Mouse (Mus musculus): ENCODE measurements at regions not wholly inside any gene's neighbourhood (a gene's known extent, or its start where the extent isn't known, plus 50 kb on each side); places are given as distances from the start of the nearest gene placed in this dataset.

DNA sequence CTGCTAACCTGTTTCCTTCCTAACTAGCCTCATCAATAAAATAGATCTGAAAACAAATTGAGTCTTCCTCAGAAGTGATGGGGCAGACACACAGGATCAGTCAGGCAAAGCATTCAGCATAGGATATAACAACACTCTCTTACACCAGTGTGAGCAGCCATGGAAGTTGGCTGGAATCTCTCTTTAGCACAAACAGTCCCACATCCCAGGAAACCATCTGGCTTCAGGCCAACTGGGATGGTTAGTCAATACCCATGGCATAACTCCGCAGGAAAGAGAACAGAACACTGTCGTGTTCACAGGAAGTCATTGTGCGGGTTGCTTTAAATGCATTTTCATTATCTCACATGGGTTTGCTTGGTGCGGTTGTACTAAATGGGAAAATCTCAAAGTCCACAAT, 256.2 kb upstream of the Rag2 start:
- no peak for DNase-seq (ENCODE audit: low read depth, low spot score)

GRCm38 (mm10) chr2:101370991-101371736, 253.4 kb upstream of the Rag2 start:
- DNase-seq (ENCODE audit: low read depth, low spot score): no peak

- DNase-seq (ENCODE audit: low read depth, low spot score): no peak
These were observed 252.6 kb upstream of the Rag2 start for GRCm38 (mm10) chr2:101371834-101372493.

DNA sequence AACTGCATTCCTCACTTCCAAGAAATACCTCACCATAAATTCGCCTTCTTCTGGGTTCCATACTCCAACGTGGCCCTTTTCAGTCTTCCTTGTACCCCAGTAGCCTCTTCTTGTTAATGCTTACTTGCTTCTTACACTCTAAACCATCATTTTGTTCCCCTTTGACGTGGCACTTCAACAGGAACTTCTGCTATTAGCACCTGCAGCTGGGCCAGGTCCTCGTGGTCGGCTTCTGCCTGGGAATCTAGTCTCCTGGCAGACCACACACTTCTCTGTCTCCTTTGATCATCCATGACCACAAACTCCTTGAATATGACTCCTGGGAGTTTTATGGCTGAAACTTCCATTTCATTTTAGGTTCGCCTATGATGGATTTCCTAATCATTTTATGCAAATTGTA, 243.9 kb upstream of the Rag2 start:
- DNase-seq (ENCODE audit: low read depth, low spot score): no peak

DNA sequence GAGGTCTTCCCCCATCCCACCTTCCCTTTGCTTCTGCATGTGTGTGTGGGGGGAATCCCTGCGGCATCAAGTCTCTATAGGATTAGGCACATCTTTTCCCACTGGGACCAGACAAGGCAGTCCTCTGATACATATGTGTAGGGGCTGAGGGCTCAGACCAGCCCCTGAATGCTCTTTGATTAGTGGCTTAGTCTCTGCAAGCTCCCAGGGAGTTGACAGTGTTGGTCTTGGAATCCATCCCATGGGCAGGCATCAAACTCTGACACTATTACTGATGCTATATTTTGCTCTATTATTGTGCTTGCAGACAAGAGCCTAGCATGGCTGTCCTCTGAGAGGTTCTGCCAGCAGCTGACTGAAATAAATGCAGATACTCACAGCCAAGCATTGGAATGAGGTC, 209.5 kb upstream of the Rag2 start:
- DNase-seq (ENCODE audit: low read depth, low spot score): no peak

DNA sequence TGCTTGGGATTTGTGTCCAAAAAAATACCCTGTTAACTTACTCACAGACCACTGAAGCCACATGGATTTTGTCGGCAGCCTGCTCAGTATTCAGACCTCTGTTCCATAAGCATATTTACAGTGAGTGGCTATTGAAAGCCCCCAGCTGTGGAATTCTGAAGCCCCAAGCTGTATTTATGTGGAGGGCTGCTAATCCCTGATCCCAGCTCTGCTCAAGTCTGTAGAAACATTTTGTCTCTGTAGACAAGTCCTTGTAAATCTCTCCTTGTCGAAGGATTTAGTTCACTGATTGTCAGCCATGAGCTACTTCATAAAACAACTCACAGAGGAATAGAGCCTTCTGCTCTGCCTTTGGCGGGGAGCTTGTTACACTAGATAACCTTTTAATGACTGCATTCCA, 207.8 kb upstream of the Rag2 start:
- no peak for DNase-seq (ENCODE audit: low read depth, low spot score)

- no peak for DNase-seq (ENCODE audit: low read depth, low spot score)
These were observed 191.2 kb upstream of the Rag2 start for GRCm38 (mm10) chr2:101433141-101433895.

GRCm38 (mm10) chr2:101440231-101440630, 184.3 kb upstream of the Rag2 start:
- no peak for DNase-seq (ENCODE audit: low read depth, low spot score)

DNA sequence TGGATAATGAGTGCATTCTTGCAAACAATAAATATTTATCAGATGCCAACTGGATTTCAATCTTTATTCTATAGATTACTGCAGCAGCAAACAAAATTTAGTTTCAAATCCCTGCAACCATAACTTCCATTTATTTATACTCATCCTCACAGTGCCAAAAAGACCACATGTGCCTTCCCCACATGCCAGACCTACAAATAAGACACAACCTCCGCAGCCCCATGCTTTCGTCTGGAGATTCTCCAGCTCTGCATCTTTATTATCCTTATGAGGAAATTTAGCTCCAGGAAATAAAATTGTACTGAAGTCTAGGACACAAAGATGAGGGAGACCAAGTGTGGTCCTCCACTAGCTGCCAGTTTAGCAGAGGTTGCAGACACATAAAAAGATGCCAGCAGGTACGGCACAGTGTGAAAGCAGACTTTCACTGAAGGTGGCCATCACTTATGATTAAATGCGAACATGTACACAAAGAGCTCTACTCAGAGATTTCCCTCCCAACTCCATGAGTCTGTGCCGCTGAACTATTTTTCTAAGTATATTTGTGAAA, 183.4 kb upstream of the Rag2 start:
- no peak for DNase-seq (ENCODE audit: low read depth, low spot score)

GRCm38 (mm10) chr2:101455591-101455990, 168.9 kb upstream of the Rag2 start:
- no peak for DNase-seq (ENCODE audit: low read depth, low spot score)

DNA sequence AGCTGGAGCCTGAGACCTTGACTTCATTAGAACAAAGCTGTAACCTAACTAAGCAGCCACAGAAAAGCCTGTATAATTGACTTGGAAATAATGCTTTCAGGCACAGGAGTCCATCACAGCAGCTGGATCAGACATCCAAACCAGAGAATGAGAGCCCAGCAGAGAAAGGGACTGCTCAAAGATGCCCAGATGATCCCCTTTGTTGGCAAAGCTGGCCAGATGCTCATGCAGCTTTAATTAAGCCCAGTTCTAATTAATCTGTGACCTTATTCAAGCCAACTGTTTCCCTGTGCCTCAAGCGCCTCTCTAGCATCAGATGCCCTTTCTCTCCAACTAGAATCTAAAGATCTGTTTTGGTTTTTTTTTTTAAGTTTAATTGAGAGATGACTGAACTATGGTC, 165.6 kb upstream of the Rag2 start:
- DNase-seq (ENCODE audit: low read depth, low spot score): no peak

DNA sequence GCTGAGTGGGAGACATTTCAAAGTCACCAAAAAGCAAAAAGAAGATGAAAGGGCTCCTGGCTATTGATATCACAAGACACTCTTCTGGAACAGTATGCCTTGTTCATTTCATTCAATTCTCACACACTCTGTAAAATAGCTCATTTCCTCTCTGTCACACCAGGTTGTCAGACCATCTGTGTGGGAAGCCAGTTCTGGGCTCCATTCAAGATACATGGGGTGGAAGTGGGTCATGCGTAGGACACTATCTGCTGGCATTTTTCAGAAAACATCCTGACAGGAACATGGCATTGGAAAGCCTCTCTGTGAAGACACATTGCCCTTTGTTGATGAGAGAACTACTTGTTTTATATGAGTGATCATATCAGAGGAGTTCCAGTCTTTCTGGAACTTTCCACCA, 162.1 kb upstream of the Rag2 start:
- DNase-seq (ENCODE audit: low read depth, low spot score): no peak

DNA sequence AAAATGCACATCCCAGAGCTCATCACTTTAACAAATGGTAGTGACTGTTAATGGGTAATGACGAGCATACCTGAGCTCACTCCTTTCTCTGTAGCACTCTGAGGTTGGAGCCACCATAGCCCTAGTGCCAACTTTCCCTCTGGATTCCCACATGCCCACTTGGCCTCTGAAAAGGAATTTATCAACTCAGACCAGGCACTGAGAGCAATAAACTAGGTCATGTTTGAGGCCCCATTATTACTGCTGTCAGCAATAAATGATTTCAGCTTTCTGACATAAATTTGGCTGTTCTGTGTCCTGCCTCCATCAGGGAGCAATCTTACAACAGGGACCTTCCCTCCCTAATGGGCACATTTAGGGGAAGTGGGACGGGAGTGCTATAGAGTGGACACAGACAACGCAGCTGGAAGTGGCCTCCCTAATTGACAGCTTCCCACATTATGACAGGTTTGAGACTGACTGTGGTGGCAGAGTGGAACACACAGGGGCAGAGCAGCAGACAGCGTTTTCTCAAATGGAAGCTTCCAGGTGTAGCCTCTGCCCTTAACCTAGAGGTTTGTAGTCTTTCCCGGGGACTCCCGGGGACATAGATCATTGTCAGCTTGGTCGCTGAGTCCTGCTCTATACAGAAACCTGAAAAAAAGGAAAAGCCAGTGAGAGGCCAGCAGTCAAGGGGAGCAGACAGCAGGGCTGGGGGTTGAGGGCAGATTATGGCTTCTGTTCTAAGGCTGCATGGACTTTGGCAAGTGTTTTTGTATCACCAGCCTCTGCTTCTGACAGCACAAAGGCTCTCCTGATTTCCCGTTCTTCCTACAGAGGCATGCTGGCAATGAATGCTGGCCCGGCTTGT, 160.0 kb upstream of the Rag2 start:
- DNase-seq (ENCODE audit: low read depth, low spot score): no peak

GRCm38 (mm10) chr2:101470569-101471100, 153.9 kb upstream of the Rag2 start:
- DNase-seq (ENCODE audit: low read depth, low spot score): no peak

GRCm38 (mm10) chr2:101472449-101473115, 151.9 kb upstream of the Rag2 start:
- DNase-seq (ENCODE audit: low read depth, low spot score): peak; percentile 96

- no peak for DNase-seq (ENCODE audit: low read depth, low spot score)
These were observed 151.4 kb upstream of the Rag2 start for GRCm38 (mm10) chr2:101473116-101473485.

- DNase-seq (ENCODE audit: low read depth, low spot score): no peak
These were observed 147.7 kb upstream of the Rag2 start for GRCm38 (mm10) chr2:101476862-101477261.

DNA sequence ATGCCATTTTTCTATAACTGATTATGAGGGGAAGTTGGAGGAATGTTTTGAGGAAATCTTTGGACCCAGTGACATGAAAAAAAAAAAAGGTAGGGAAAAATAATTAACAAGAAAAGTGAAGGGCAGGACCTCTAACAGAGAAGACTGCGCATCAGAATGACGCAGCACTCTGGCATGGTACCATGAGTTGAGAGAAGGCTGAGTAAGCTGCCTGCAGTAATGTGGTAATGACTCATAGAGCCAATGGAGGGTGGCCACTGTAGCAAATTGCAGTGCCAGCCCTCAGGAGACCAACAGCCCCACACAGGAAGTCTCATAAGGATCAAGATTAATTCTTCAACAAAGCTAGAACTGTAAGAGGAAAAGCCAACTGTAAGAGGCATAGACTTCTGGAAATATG, 134.3 kb upstream of the Rag2 start:
- peak; percentile 97 for DNase-seq (ENCODE audit: low read depth, low spot score)

DNA sequence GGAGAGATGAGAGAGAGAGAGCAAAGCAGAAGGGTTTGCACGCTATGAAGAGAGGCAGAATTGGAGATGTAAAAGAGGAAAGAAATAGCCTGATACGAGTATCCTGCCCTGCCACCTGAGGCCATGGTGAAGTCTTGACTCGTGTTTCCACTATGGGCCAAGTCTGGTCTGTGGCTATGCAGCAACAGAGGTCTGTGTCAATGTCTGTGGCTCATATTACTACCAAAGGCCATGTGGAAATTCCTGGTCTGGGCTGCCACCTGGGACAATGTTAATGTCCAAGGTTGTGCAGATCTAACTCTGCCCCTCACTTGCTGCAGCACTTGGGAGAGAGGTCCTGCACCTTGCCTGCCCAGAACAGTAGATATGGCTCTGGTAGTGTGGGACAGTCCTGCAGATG, 132.8 kb upstream of the Rag2 start:
- DNase-seq (ENCODE audit: low read depth, low spot score): peak; percentile 61

DNA sequence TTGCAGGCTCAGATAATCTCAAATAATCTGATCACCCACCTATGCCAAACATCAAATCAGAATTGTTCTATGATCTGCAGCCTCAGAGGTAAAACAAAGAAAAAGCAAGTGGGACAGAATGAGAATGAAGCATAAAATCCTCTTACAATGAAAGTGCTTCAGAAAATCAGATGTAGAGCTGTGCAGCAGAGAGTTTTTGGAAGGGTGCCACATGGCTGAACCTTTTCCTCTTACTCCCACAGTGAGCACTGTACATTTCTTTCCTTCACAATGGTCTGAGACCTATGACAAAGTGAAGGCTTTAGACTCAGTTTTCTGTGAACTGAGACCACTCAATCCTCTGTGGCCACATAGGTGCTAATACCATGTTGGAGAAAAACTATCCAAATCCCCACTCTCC, 116.4 kb upstream of the Rag2 start:
- DNase-seq (ENCODE audit: low read depth, low spot score): no peak
